Mouse (Mus musculus) liver, adult 2 months (tissue): ENCODE results near the gene Tmem132d. TPM values are rescaled to one million over a fixed set of nuclear protein-coding genes. Genes with fewer than 3 reads are reported as not detected.

Experiments used
- DNase-seq: peaks from one replicate; pipeline ENCODE4 v3.0.0-alpha.2; 2011; ENCODE audit warnings: low read depth, low spot score; ENCODE audit errors: extremely low read depth
- H3K27ac ChIP-seq: fragments of 200-500 bp; replicated peaks from 2 replicates; pipeline ENCODE4 v1.5.1; 2012; ENCODE audit warnings: low read depth, mild to moderate bottlenecking, control low read depth, inconsistent platforms, low read length; ENCODE audit not compliant: insufficient read depth
- H3K27me3 ChIP-seq: fragments of 200-500 bp; 2 replicates; pipeline ENCODE4 v1.6.1; 2012; ENCODE audit warnings: mild to moderate bottlenecking, moderate library complexity, low read length, inconsistent platforms; ENCODE audit not compliant: control insufficient read depth, insufficient read depth
- H3K36me3 ChIP-seq: fragments of 200-500 bp; 2 replicates; pipeline ENCODE4 v1.6.1; 2012; ENCODE audit warnings: low read length, inconsistent platforms; ENCODE audit not compliant: control insufficient read depth, insufficient read depth
- H3K4me1 ChIP-seq: fragments of 200-500 bp; 2 replicates; pipeline ENCODE4 v1.6.1; 2011; ENCODE audit warnings: low read length; ENCODE audit not compliant: control insufficient read depth, insufficient read depth
- H3K4me3 ChIP-seq: fragments of 200-500 bp; 2 replicates; pipeline ENCODE4 v1.5.1; 2011; ENCODE audit warnings: low read depth, mild to moderate bottlenecking, control low read depth, low read length, moderate library complexity; ENCODE audit not compliant: insufficient read depth
- H3K79me2 ChIP-seq: fragments of 200-500 bp; 2 replicates; pipeline ENCODE4 v1.6.1; 2012; ENCODE audit warnings: inconsistent platforms, mild to moderate bottlenecking, low read length, moderate library complexity; ENCODE audit not compliant: control insufficient read depth, insufficient read depth
- H3K9ac ChIP-seq: fragments of 200-500 bp; 2 replicates; pipeline ENCODE4 v1.6.1; 2012; ENCODE audit warnings: low read depth, mild to moderate bottlenecking, control low read depth, inconsistent platforms, low read length
- CTCF ChIP-seq: fragments of 200-500 bp; IDR thresholded peaks from 2 replicates; pipeline ENCODE4 v1.5.1; 2011; ENCODE audit warnings: low read depth, low read length, control low read depth
- POLR2A ChIP-seq: fragments of 200-500 bp; IDR thresholded peaks from 2 replicates; pipeline ENCODE4 v1.6.1; 2011; ENCODE audit warnings: low read length, control low read depth; ENCODE audit not compliant: insufficient read depth; ENCODE audit errors: extremely low read depth
- WGBS: fragments of 180-500 bp; shearing (Covaris S2); methylation state at CpG from one replicate; pipeline ENCODE4 v1.1.7; 2018; 5-methylcytosine and 5-hydroxymethylcytosine counted together
- polyA plus RNA-seq: library from polyadenylated mRNA; depleted of rRNA; stranded (reverse); fragments of >200 nt; gene quantifications from 2 replicates; pipeline ENCODE4 v1.2.3, GENCODE M21; 2012
- total RNA-seq: library from RNA; depleted of rRNA; stranded (reverse); fragments of >200 nt; gene quantifications from 2 replicates; pipeline ENCODE4 v1.2.3, GENCODE M21; 2014

Gene Tmem132d
- total and polyA plus RNA-seq, 2 experiments, result not detected

- 83% methylated on average over 3 of the region's 3 CpGs for WGBS
- TF ChIP-seq CTCF, result no peak
- H3K9ac ChIP-seq, result no peak overlapping the region
- H3K4me3 ChIP-seq, result no peak overlapping the region
- no peaks in the 10 kb centered on the region for H3K36me3 ChIP-seq
- no peaks in the 10 kb centered on the region for H3K4me1 ChIP-seq
- no peak overlapping the region for H3K27ac ChIP-seq
- no peaks in the 10 kb centered on the region for H3K79me2 ChIP-seq
- no peaks in the 10 kb centered on the region for H3K27me3 ChIP-seq
- DNase-seq, result no peak
Measured at GRCm38 (mm10) chr5:128369814-128370213, 63.1 kb downstream of the Tmem132d start.

GRCm38 (mm10) chr5:128369111-128369510, 63.8 kb downstream of the Tmem132d start:
- no peak overlapping the region for H3K4me3 ChIP-seq
- H3K4me1 ChIP-seq, result no peaks in the 10 kb centered on the region
- 95% methylated on average over 7 of the region's 7 CpGs for WGBS
- no peaks in the 10 kb centered on the region for H3K79me2 ChIP-seq
- no peak for DNase-seq
- no peak overlapping the region for H3K27ac ChIP-seq
- no peak overlapping the region for H3K9ac ChIP-seq
- H3K27me3 ChIP-seq, result no peaks in the 10 kb centered on the region
- TF ChIP-seq CTCF, result no peak
- TF ChIP-seq POLR2A, result no peak
- no peaks in the 10 kb centered on the region for H3K36me3 ChIP-seq

GRCm38 (mm10) chr5:128365261-128365985, 67.5 kb downstream of the Tmem132d start:
- 73% methylated on average over 2 of the region's 3 CpGs for WGBS
- Histone ChIP-seq H3K36me3 (no peaks in the 10 kb centered on the region), H3K4me3 (no peak overlapping the region), H3K9ac (no peak overlapping the region), H3K27ac (no peak overlapping the region), H3K4me1 (no peaks in the 10 kb centered on the region), H3K79me2 (no peaks in the 10 kb centered on the region), H3K27me3 (no peaks in the 10 kb centered on the region)
- no peak for DNase-seq
- no peak for TF ChIP-seq POLR2A
- TF ChIP-seq CTCF, result no peak

GRCm38 (mm10) chr5:128360946-128361675, 71.8 kb downstream of the Tmem132d start:
- no peak for TF ChIP-seq CTCF
- no peak for TF ChIP-seq POLR2A
- H3K79me2 ChIP-seq, result no peaks in the 10 kb centered on the region
- H3K4me1 ChIP-seq, result no peaks in the 10 kb centered on the region
- no peaks in the 10 kb centered on the region for H3K27me3 ChIP-seq
- no peak overlapping the region for H3K4me3 ChIP-seq
- no peak overlapping the region for H3K9ac ChIP-seq
- 73% methylated on average over 23 of the region's 23 CpGs for WGBS
- no peak overlapping the region for H3K27ac ChIP-seq
- H3K36me3 ChIP-seq, result no peaks in the 10 kb centered on the region
- DNase-seq, result no peak

GRCm38 (mm10) chr5:128348835-128349234, 84.0 kb downstream of the Tmem132d start:
- Histone ChIP-seq H3K27ac (no peak overlapping the region), H3K27me3 (no peaks in the 10 kb centered on the region), H3K36me3 (no peaks in the 10 kb centered on the region), H3K4me1 (no peaks in the 10 kb centered on the region), H3K9ac (no peak overlapping the region), H3K4me3 (no peak overlapping the region), H3K79me2 (no peaks in the 10 kb centered on the region)
- 37% methylated on average over 2 of the region's 2 CpGs for WGBS
- TF ChIP-seq CTCF (no peak), POLR2A (no peak)
- DNase-seq, result no peak

GRCm38 (mm10) chr5:128336841-128337240, 96.0 kb downstream of the Tmem132d start:
- Histone ChIP-seq H3K9ac (no peak overlapping the region), H3K27ac (no peak overlapping the region), H3K27me3 (no peaks in the 10 kb centered on the region), H3K4me1 (no peaks in the 10 kb centered on the region), H3K4me3 (no peak overlapping the region), H3K36me3 (no peaks in the 10 kb centered on the region), H3K79me2 (no peaks in the 10 kb centered on the region)
- 81% methylated on average over 7 of the region's 7 CpGs for WGBS
- no peak for DNase-seq
- TF ChIP-seq CTCF (no peak), POLR2A (no peak)
